Mouse (Mus musculus): ENCODE measurements around the gene Wdr27. TPM values are rescaled to one million over a fixed set of nuclear protein-coding genes. Genes with fewer than 3 reads are reported as not detected.
"Not testable (repeated sequence)": the region's sequence is repeated elsewhere in the genome, so short reads cannot be mapped to it uniquely, and the experiment has no call there.

Wdr27 gene
- polyA plus RNA-seq, 1 experiment from 2014 or later, result 2.0 TPM

DNA sequence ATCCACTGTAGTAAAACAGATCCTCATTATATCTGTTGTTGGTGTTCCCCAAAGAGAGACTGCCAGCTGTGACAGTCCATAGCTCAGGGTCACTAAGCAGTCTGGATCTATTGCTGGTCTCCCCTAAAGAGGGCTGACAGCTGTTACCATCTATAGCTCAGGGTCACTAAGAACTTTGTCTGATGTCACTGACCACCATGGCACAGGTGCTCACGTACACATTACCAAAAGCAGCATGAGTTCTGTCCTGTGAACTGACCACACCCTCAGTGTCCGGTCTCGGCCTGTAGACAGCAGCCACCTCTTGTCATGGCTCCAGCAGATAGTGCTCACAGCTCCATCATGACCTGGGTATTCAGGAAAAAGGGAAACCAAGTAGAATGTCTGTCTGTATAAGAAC, 39.7 kb downstream of the Wdr27 start:
- Histone ChIP-seq H3K36me3 (ENCODE audit: control insufficient read depth, insufficient read depth, low read length) (no peaks in the 10 kb centered on the region), H3K9me3 (ENCODE audit: control insufficient read depth, low read length) (no peaks in the 10 kb centered on the region), H3K4me2 (no peak overlapping the region), H3K4me3 (ENCODE audit: low read depth, low read length) (no peak overlapping the region), H3K4me1 (replicated peaks; ENCODE audit: control insufficient read depth, insufficient read depth, low read length) (no peaks in the 10 kb centered on the region), H3K27ac (ENCODE audit: low read depth, low read length) (no peak overlapping the region), H3K27me3 (replicated peaks; ENCODE audit: control insufficient read depth, insufficient read depth, low read length) (no peaks in the 10 kb centered on the region), H3K9ac (ENCODE audit: low read depth, low read length) (no peak overlapping the region)
- no peak for ATAC-seq (replicated peaks; ENCODE audit: low FRiP score)
- WGBS, result 81% methylated on average over 3 of the region's 3 CpGs
- peak; percentile 14 for DNase-seq (ENCODE audit: low spot score)

DNA sequence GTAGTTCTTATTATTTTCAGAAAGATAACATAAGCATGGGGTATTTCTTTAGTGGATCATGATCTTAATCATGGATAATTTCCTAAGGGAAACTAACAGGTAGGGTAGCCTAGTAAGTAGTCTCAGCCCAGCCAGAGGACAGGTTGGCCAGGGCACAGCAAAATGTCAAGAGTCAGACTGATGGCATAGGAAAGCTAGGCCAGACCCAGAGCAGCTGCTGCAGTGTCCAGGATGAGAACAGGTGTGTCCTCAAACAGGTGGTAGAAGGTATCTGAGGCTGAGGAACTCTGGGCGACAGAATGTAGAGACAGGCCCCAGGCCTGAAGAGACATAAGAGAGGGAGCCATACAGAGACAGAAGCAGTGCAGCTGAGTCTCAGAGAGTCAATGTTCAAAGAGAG, 44.0 kb downstream of the Wdr27 start:
- Histone ChIP-seq H3K4me3 (ENCODE audit: low read depth, low read length) (no peak overlapping the region), H3K9me3 (ENCODE audit: control insufficient read depth, low read length) (no peaks in the 10 kb centered on the region), H3K4me2 (no peak overlapping the region), H3K4me1 (replicated peaks; ENCODE audit: control insufficient read depth, insufficient read depth, low read length) (no peaks in the 10 kb centered on the region), H3K27ac (ENCODE audit: low read depth, low read length) (no peak overlapping the region), H3K9ac (ENCODE audit: low read depth, low read length) (no peak overlapping the region), H3K36me3 (ENCODE audit: control insufficient read depth, insufficient read depth, low read length) (no peaks in the 10 kb centered on the region), H3K27me3 (replicated peaks; ENCODE audit: control insufficient read depth, insufficient read depth, low read length) (no peaks in the 10 kb centered on the region)
- WGBS, result 69% methylated on average over 1 of the region's 1 CpGs
- DNase-seq (ENCODE audit: low spot score) (peak; percentile 7), ATAC-seq (replicated peaks; ENCODE audit: low FRiP score) (no peak)

DNA sequence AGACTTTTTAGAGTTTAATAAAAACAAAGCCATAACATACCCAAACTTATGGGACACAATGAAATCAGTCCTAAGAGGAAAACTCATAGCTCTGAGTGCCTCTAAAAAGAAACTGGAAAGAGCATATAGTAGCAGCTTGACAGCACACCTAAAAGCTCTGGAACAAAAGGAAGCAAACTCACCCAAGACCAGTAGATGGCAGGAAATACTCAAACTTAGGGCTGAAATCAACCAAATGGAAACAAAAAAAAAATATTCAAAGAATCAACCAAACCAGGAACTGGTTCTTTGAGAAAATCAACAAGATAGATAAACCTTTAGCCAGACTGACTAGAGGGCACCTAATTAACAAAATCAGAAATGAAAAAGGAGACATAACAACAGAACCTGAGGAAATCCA, 47.9 kb downstream of the Wdr27 start:
- H3K27ac ChIP-seq (ENCODE audit: low read depth, low read length); H3K4me3 ChIP-seq (ENCODE audit: low read depth, low read length); H3K9ac ChIP-seq (ENCODE audit: low read depth, low read length); H3K4me2 ChIP-seq; H3K36me3 ChIP-seq (ENCODE audit: control insufficient read depth, insufficient read depth, low read length); H3K27me3 ChIP-seq (replicated peaks; ENCODE audit: control insufficient read depth, insufficient read depth, low read length); DNase-seq (ENCODE audit: low spot score); H3K4me1 ChIP-seq (replicated peaks; ENCODE audit: control insufficient read depth, insufficient read depth, low read length); ATAC-seq (replicated peaks; ENCODE audit: low FRiP score); H3K9me3 ChIP-seq (ENCODE audit: control insufficient read depth, low read length): not testable (repeated sequence)

DNA sequence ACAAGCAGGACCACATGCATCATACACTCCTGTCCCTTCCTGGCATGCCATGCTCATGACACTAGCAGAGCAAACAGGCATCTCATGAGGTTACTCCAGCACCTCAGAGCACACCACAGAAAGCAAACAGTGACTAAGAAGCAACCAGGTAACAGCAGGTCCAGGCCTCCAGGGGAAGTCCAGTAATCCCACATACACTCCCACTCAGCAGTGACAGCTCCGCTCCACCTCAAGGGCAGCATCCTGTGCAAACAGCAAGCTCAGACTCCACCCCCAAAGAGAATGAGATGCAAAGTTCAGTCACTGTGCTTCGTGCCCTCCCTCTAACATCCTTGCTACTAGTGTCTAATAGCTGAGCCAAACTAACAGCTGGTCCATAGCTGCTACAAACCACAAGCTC, 56.0 kb downstream of the Wdr27 start:
- WGBS, result 50% methylated on average over 2 of the region's 2 CpGs
- Histone ChIP-seq H3K4me2 (no peak overlapping the region), H3K9me3 (ENCODE audit: control insufficient read depth, low read length) (no peaks in the 10 kb centered on the region), H3K4me3 (ENCODE audit: low read depth, low read length) (no peak overlapping the region), H3K4me1 (replicated peaks; ENCODE audit: control insufficient read depth, insufficient read depth, low read length) (no peaks in the 10 kb centered on the region), H3K9ac (ENCODE audit: low read depth, low read length) (no peak overlapping the region), H3K36me3 (ENCODE audit: control insufficient read depth, insufficient read depth, low read length) (no peaks in the 10 kb centered on the region), H3K27ac (ENCODE audit: low read depth, low read length) (no peak overlapping the region), H3K27me3 (replicated peaks; ENCODE audit: control insufficient read depth, insufficient read depth, low read length) (no peaks in the 10 kb centered on the region)
- DNase-seq (ENCODE audit: low spot score), result no peak
- no peak for ATAC-seq (replicated peaks; ENCODE audit: low FRiP score)

DNA sequence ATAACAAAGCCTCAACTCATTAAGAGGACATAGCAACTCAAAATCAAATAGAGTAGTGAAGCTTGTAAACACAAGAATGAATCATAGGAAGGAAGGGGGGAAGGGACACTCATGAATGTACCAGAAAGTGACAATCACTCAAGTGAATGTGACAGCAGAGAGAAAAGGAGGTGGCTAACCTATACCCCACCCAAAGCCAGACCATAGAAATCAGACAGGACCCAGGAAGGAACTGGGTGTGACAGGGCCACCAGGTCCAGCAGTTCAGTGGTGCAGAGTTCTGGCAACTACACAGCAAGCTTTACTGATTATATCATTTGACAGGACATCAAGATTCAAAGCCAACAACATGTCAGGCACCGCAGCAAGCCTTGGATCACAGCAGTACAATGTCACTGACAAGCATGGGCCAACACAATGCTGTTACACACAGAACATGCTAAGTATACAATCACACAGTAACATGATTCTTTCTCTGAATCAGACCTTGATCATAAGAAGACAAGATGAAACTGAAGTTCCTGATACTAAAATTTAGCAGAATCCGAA, 68.2 kb downstream of the Wdr27 start:
- H3K9ac ChIP-seq (ENCODE audit: low read depth, low read length), result no peak overlapping the region
- H3K27ac ChIP-seq (ENCODE audit: low read depth, low read length), result no peak overlapping the region
- no peaks in the 10 kb centered on the region for H3K4me1 ChIP-seq (replicated peaks; ENCODE audit: control insufficient read depth, insufficient read depth, low read length)
- H3K4me3 ChIP-seq (ENCODE audit: low read depth, low read length), result no peak overlapping the region
- no peaks in the 10 kb centered on the region for H3K27me3 ChIP-seq (replicated peaks; ENCODE audit: control insufficient read depth, insufficient read depth, low read length)
- 59% methylated on average over 2 of the region's 2 CpGs for WGBS
- H3K36me3 ChIP-seq (ENCODE audit: control insufficient read depth, insufficient read depth, low read length), result no peaks in the 10 kb centered on the region
- ATAC-seq (replicated peaks; ENCODE audit: low FRiP score), result no peak
- H3K9me3 ChIP-seq (ENCODE audit: control insufficient read depth, low read length), result no peaks in the 10 kb centered on the region
- H3K4me2 ChIP-seq, result no peak overlapping the region
- no peak for DNase-seq (ENCODE audit: low spot score)

DNA sequence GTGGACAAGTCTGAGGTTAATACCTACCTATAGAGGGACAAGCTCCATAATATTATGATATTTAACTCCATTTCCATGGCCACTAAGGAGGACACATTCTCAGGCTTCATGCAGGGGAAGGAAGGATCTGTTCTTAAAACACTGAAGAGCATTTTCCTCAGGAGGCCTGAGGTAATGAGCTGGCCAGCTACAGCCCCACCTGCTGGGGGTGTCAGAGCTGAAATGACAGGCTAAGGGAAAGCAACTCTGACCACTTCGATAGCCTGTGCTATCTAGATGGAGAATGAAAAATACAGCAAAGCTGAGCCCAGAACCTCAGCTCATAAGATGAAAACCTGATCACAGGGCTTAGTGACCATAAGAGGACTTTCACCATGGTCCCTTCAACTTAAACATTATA, 82.7 kb downstream of the Wdr27 start:
- H3K9ac ChIP-seq (ENCODE audit: low read depth, low read length), result no peak overlapping the region
- H3K36me3 ChIP-seq (ENCODE audit: control insufficient read depth, insufficient read depth, low read length), result no peaks in the 10 kb centered on the region
- no peak overlapping the region for H3K27ac ChIP-seq (ENCODE audit: low read depth, low read length)
- no peaks in the 10 kb centered on the region for H3K27me3 ChIP-seq (replicated peaks; ENCODE audit: control insufficient read depth, insufficient read depth, low read length)
- no peak overlapping the region for H3K4me2 ChIP-seq
- no peak for DNase-seq (ENCODE audit: low spot score)
- WGBS, result 48% methylated on average over 1 of the region's 1 CpGs
- H3K4me1 ChIP-seq (replicated peaks; ENCODE audit: control insufficient read depth, insufficient read depth, low read length), result no peaks in the 10 kb centered on the region
- no peak overlapping the region for H3K4me3 ChIP-seq (ENCODE audit: low read depth, low read length)
- ATAC-seq (replicated peaks; ENCODE audit: low FRiP score), result no peak
- no peaks in the 10 kb centered on the region for H3K9me3 ChIP-seq (ENCODE audit: control insufficient read depth, low read length)

DNA sequence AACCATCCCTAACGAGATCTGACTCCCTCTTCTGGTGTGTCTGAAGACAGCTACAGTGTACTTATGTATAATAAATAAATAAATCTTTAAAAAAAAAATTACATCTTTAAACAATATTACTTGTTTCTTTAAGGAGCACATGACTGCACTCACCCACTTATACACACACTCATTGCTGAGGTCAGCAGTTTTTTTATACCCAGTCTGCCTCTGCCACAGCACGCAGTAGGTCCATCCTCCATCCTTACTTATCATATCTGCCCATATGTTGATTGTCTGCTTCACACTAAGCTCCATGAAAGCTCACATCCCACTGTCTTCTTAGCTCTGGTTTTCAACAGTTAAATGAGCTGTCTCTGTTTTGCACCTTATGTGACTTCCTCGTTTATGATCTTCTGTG, 95.2 kb downstream of the Wdr27 start:
- Histone ChIP-seq H3K4me2 (no peak overlapping the region), H3K36me3 (ENCODE audit: control insufficient read depth, insufficient read depth, low read length) (no peaks in the 10 kb centered on the region), H3K9me3 (ENCODE audit: control insufficient read depth, low read length) (no peaks in the 10 kb centered on the region), H3K4me3 (ENCODE audit: low read depth, low read length) (no peak overlapping the region), H3K27ac (ENCODE audit: low read depth, low read length) (no peak overlapping the region), H3K27me3 (replicated peaks; ENCODE audit: control insufficient read depth, insufficient read depth, low read length) (no peaks in the 10 kb centered on the region), H3K4me1 (replicated peaks; ENCODE audit: control insufficient read depth, insufficient read depth, low read length) (no peaks in the 10 kb centered on the region), H3K9ac (ENCODE audit: low read depth, low read length) (no peak overlapping the region)
- ATAC-seq (replicated peaks; ENCODE audit: low FRiP score) (no peak), DNase-seq (ENCODE audit: low spot score) (no peak)
- WGBS, result 66% methylated on average over 3 of the region's 3 CpGs

DNA sequence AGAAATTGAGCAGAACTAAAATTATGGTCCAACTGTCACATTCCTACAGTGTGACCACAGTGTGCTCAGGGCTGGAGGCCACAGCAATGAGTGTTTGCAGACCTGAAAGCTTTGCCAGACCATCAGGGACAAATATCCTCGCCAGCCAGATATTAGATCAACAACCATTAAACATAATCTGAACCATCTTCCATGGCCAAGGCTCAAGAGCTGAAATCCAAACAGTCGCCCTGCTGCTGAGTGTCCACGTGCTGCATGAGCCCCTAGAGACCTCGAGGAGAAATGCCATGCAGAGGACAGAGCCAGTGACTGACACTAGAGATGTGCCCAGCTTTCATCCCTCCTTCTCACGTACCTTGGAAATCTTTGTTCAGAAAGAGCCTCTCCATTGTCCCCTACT, 96.1 kb downstream of the Wdr27 start:
- Histone ChIP-seq H3K9ac (ENCODE audit: low read depth, low read length) (no peak overlapping the region), H3K4me1 (replicated peaks; ENCODE audit: control insufficient read depth, insufficient read depth, low read length) (no peaks in the 10 kb centered on the region), H3K9me3 (ENCODE audit: control insufficient read depth, low read length) (no peaks in the 10 kb centered on the region), H3K27me3 (replicated peaks; ENCODE audit: control insufficient read depth, insufficient read depth, low read length) (no peaks in the 10 kb centered on the region), H3K27ac (ENCODE audit: low read depth, low read length) (no peak overlapping the region), H3K36me3 (ENCODE audit: control insufficient read depth, insufficient read depth, low read length) (no peaks in the 10 kb centered on the region), H3K4me3 (ENCODE audit: low read depth, low read length) (no peak overlapping the region), H3K4me2 (no peak overlapping the region)
- ATAC-seq (replicated peaks; ENCODE audit: low FRiP score), result no peak
- DNase-seq (ENCODE audit: low spot score), result no peak
- 61% methylated on average over 5 of the region's 5 CpGs for WGBS

DNA sequence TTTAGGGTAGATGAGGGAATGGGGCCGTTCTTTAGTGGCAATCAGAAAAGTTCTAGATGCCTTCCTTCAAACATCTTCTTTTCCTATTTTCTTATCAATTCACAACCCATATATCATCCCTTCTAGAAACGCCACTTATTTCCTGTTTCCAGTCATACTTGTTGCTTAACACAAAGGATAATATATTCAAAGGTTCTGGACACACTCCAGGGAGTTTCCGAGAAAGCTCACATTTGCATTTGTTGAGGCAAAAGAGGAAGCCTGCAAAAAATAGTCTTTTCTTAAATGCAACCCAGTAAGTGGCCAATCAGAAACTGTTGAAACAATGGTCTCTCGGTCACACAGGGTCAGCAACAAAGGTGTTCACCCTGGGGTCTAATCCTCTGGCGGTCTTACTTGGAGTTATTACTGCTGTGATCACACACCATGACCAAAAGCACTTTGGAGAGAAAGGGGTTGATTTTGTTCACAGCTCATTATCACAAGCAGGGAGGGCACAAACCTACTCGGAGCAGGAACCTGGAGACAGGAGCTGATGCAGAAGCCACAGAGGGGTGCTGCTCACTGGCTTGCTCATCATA, 116.2 kb downstream of the Wdr27 start:
- no peak for ATAC-seq (replicated peaks; ENCODE audit: low FRiP score)

More for the DNA sequence above, 116.2 kb downstream of the Wdr27 start:
- WGBS, result 70% methylated on average over 6 of the region's 6 CpGs
- Histone ChIP-seq H3K4me3 (ENCODE audit: low read depth, low read length) (no peak overlapping the region), H3K36me3 (ENCODE audit: control insufficient read depth, insufficient read depth, low read length) (no peaks in the 10 kb centered on the region), H3K9ac (ENCODE audit: low read depth, low read length) (no peak overlapping the region), H3K4me2 (no peak overlapping the region), H3K27me3 (replicated peaks; ENCODE audit: control insufficient read depth, insufficient read depth, low read length) (no peaks in the 10 kb centered on the region), H3K27ac (ENCODE audit: low read depth, low read length) (no peak overlapping the region), H3K9me3 (ENCODE audit: control insufficient read depth, low read length) (no peaks in the 10 kb centered on the region), H3K4me1 (replicated peaks; ENCODE audit: control insufficient read depth, insufficient read depth, low read length) (no peaks in the 10 kb centered on the region)
- no peak for DNase-seq (ENCODE audit: low spot score)
